Mouse (Mus musculus) embryo, embryonic 11.5 days (tissue): ENCODE results near the gene Slc35a5.

Source experiments
- DNase-seq: peaks from one replicate; pipeline ENCODE4 v3.0.0-alpha.2; 2012; ENCODE audit warnings: low read depth, low spot score

Gene Slc35a5

DNA sequence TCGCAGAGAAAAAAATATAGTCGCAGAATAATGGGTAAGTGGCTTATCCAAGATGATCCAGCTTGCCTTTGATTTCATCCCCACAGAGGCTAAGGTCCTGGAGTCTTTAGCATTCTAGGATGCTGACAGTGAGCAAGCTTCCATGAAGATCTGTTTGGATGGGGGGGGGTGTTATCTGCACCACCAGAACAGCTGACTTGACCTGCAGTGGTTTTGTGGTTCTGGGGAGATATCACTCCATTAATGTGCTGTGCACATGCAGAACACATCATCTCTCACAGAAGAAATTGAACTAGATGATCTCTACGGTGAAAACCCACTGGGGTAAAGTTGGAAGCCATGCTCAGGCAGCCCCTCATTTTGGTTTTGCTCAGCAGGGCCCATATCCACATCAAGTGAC, 41.3 kb downstream of the Slc35a5 start:
- no peak for DNase-seq

DNA sequence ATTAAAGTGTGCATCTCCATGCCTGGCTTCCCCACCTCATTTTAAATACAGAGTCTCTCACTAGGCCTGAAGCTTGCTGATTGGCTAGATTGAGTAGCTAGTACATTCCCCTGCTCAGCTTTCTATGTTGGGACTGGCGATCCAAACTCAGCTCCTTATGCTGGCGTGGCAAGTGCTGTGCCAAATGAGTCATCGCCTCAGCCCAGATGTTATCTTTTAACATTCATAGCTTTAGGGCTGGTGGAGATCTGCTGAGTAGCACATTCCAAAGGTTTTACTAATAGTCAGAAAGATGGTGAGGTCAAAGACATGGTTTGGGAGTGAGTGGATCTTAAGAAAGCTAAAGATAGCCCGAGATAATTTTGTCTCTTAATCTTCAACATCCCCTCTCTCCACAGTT, 48.0 kb downstream of the Slc35a5 start:
- no peak for DNase-seq

DNA sequence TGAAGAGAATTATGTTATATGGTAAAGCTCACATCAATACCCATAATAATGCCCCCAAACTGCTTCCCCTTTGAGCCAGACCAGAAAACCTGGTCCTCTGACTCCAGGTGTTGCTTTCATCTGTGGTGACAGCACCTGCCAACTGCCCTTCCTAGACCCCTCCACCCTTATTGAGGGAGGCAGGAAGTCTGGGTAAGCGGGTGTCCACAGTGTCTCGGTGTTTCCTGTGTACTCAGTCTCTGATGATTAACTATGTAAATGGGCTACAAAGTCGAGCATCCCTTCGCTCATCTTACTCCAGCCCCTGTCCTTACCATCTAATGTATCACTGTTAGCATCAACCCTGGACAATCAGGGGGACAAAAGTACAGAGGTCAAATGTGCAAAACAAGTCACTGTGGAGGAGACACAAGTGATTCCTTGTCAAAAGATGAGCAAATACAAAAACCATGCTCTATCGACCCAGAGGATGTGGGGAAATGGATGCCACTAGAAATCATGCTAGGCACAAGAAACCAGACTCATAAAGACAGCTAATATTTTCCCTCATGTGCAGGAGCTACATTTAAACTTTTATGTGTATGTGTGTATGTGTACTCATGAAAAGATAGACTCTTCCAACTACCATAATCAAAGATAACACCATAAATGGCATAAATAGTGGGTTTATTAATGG, 50.2 kb downstream of the Slc35a5 start:
- no peak for DNase-seq

DNA sequence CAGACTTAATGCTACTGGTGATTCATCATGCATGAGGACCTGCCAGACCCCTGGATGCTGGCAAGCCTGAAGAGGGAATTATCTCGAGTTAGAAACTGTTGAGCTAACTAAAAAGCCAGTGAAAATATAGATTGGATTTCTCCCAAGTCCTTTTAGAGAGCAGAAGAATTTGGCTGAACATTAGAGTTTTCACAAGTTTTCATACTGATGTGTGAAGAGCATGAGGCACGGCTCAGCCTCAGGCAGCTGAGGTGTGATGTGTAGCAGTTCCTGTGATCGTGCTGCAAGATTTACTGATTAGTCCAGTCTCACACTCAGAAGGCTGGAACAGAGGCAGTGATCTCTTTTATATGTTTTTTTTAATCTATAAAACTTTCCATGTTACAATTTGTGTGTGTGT, 53.5 kb downstream of the Slc35a5 start:
- DNase-seq: no peak

DNA sequence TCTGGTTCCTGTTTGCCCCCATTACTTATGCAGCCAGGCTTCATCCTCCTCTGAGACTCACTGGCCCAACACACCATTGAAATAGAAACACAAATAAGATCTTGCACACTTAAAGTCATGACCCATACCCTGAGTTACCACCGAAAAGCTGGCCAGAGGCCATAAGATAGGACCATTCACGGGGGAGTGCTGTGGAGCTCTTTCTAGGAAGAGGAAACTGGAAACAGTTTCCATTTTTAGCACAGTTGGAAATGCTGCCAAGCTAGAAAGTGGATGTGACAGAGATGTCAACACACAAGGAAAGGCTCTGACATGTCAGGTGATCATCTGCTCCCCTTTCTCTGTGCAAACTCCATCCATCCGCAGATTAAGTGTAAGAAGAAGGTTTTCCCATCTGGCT, 57.6 kb downstream of the Slc35a5 start:
- no peak for DNase-seq

DNA sequence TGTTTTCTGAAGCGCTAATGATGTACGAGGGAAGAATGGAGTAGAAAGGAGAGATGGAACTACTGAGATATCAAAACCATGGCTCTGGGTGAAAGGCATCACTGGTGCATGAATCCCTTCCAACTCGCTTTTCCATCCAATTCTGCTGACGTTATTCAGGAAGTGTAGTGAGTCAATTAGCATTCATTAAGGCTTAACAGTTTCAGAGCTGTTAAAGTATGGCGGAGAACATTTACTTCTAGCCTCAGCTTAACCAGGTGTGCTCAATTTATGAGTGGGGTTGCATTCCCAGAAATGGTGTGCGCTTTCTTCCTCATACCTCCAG, 59.7 kb downstream of the Slc35a5 start:
- no peak for DNase-seq

DNA sequence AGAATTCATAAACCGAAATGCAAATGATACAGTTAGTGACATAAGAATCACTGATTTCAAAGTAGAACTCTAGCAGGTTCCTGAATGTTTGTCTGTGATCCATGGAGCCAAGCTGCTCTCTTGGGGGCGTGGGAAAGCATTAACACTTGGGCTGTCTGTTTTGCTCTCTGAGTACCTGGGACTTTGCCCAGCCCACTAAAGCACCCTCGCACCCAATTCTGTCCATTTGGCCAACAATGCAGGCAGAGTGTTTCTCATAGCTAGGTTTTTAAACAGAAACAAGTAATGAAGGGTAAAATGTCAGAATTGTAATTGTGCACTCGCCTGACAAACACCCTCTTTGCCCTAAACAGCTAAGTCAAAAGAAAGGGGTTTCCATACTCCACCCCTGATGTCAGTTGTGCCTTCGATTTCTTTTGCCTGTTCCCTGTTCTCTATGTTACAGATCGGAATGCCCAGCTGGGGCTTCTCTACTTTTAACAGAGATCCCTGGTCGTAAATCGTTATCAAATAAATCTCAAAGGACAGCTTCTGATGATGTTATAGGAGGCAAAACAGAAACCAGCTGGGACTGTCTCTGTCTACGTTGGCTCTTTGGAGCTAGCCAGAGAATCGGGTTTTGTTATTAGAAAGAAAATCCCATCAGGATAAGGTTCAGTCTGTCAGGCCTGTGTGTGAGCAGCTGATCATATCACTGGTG, 60.2 kb downstream of the Slc35a5 start:
- no peak for DNase-seq

DNA sequence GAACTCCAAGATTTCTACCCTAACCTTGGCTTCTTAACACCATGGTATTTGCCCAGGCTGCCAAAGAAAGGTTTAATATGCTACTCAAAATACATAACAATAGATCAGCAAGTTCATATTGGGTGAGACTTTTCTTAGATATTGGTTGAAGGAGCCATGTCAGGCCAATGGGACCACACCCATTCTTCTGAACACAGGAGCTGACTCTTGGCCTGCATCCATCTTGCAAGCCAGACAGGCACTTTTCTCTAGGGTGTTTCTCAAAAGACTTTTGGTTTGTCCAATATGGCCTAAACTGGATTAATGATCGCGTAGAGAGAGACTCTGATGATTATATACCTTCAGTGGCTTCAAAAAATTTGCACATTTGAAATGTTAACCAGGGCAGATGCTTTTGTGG, 61.0 kb downstream of the Slc35a5 start:
- no peak for DNase-seq

DNA sequence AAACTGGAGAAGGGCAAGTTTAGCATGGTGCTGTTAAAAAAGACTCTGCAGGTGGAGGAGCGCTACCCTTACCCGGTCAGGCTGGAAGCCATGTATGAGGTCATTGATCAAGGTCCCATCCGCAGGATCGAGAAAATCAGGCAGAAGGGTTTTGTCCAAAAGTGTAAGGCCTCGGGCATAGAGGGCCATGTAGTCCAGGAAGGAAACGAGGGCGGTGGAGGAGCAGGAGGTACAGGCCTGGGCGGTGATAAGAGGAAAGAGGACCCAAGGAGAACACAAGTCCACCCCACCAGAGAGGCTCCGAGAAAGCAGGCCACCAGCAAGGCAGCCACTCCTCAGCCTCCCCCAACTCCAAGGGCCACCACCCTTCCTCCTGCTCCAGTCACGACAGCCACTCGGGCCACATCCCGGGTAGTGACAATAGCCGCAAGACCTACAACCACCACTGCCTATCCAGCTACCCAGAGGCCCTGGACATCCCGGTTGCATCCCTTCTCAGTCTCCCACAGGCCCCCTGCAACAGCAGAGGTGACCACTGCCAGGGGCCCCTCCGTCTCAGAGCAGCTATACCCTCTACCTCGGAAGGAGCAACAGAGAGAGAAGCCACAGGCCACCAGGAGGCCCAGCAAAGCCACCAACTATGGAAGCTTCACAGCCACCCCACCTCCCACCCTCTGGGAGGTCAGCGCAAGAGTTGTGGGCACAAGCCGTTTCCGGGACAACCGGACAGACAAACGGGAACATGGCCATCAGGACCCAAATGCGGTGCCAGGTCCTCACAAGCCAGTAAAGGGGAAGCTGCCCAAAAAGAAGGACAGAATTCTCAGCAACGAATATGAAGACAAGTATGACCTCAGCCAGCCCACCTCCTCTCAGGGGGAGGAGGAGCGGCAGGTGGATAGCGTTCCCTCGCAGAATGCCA, 62.7 kb downstream of the Slc35a5 start:
- DNase-seq: no peak

DNA sequence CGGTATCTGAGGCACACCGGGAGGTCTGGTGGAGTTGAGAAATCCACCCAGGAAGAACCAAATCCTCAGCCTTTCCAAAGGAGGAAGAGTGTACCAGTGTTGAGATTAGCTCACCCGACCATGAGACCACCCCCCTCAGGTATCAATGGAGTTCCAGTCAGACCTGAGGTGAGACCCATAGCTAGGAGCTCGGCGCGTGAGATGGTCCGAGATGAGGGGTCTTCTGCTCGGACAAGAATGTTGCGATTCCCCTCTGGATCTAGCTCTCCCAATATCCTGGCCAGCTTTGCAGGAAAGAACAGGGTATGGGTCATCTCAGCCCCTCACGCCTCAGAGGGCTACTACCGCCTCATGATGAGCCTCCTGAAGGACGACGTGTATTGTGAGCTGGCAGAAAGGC, 63.5 kb downstream of the Slc35a5 start:
- no peak for DNase-seq

DNA sequence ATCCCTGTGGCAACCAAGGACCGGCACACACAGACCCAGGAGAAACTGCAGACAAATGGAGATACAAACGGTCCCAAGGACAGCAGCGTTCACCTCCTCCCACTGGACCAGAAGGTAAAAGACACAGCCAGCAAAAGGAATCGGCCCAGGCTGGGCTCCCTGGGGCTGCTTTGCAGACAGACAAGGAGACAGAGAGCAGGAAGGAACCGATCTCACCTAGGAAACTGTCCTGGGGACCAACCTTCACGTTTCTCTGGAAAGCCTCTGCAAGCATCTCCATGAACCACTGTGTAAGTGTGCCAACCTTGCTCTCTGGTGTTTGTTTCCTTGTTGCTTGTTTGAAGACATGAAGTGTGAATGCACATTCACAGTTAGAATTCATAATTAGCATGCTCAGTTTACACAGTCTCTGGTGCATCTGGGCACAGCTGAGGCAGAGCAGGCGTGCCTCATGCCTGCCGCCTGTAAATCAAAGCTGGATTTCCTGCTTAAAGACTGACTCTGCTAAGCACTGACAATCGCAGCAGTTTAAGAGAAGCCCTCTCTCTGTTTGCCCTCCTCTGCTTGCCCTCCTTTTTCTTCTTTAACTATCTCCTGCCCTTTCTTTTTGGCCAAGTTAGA, 64.3 kb downstream of the Slc35a5 start:
- peak; percentile 14 for DNase-seq

DNA sequence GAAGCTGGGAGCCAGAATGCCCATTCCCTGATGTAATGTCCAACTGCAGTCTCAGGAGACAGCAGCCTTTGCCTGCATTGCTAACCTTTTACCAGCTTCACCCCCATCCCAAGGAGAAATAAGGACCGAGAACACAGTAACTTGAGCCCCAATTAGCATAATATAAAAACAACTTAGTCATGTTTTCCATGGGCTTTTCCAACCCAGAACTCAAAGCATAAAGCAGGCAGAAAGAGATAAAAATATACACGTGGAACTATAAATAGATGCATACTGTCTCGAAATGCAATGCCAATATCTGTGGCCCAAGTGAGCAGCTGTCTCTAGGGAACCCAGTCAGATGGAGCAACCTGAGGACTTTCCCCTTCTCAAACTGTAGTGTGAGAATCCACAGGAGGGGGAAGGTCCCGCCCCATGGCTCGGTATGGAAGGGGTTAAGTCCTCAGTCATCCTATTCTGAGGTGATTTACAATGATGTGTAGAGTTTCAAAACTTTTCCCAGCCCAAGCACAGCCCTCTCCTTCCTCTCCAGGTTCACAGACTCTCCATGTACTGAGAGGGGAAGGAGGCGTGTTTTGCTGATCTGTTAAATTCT, 65.3 kb downstream of the Slc35a5 start, which contains the start of gene Ccdc80:
Ccdc80 (plus strand) TSS at position 266 of the 595 bp plus-strand sequence.
- peak; percentile 19 for DNase-seq

DNA sequence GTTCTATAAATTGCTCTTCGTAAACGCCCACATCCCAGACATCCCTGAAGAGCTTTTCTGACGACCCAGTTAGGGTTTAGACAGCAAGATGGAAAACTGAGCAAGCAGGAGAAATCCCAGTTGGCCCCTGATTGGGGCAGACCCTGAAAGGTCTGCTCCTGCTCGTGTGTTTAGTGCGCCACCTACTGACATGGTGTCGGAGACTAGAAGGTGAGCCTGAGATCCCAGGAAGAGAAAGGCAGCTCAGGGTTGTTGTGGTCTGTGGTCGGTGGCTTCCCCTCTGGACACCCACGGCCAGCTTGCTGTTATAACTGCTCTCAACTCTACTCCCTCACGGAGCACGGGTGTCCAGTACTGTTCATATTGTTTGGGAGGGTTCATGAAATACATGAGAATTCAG, 68.5 kb downstream of the Slc35a5 start:
- peak; percentile 65 for DNase-seq
